Mouse (Mus musculus) neural tube, embryonic 15.5 days (tissue): ENCODE results near the gene Odf3b. TPM values are rescaled to one million over a fixed set of nuclear protein-coding genes. Genes with fewer than 3 reads are reported as not detected.
A peak's percentile ranks its signal among the peaks of the same experiment; 100 is the strongest.

Experiments used
- ATAC-seq: fragments of 200-750 bp; cut with Nextera tagmentation; 2 replicates; pipeline ENCODE4 v1.8.0; 2017; ENCODE audit warnings: mild to moderate bottlenecking, moderate TSS enrichment, moderate library complexity; ENCODE audit not compliant: low FRiP score
- H3K27ac ChIP-seq: fragments of 300-500 bp; sonication (generic); replicated peaks from 2 replicates; pipeline ENCODE4 v1.5.1; 2015; ENCODE audit warnings: mild to moderate bottlenecking, inconsistent platforms
- H3K27me3 ChIP-seq: fragments of 300-500 bp; sonication (generic); replicated peaks from 2 replicates; pipeline ENCODE4 v1.6.1; 2015; ENCODE audit warnings: inconsistent platforms
- H3K36me3 ChIP-seq: fragments of 300-500 bp; sonication (generic); 2 replicates; pipeline ENCODE4 v1.6.1; 2015; ENCODE audit warnings: inconsistent platforms
- H3K4me1 ChIP-seq: fragments of 300-500 bp; sonication (generic); 2 replicates; pipeline ENCODE4 v1.6.1; 2015; ENCODE audit warnings: inconsistent platforms
- H3K4me2 ChIP-seq: fragments of 300-500 bp; sonication (generic); 2 replicates; pipeline ENCODE4 v1.6.1; 2015; ENCODE audit warnings: inconsistent platforms, mild to moderate bottlenecking, moderate library complexity
- H3K4me3 ChIP-seq: fragments of 300-500 bp; sonication (generic); replicated peaks from 2 replicates; pipeline ENCODE4 v1.5.1; 2015; ENCODE audit warnings: mild to moderate bottlenecking, inconsistent platforms
- H3K9ac ChIP-seq: fragments of 300-500 bp; sonication (generic); replicated peaks from 2 replicates; pipeline ENCODE4 v1.6.1; 2015; ENCODE audit warnings: mild to moderate bottlenecking, inconsistent platforms
- H3K9me3 ChIP-seq: fragments of 300-500 bp; sonication (generic); replicated peaks from 2 replicates; pipeline ENCODE4 v1.6.1; 2016; ENCODE audit warnings: inconsistent platforms
- WGBS: fragments of 180-500 bp; shearing (Covaris S2); methylation state at CpG from one replicate; pipeline ENCODE4 v1.1.7; 2015; ENCODE audit warnings: mixed read lengths; 5-methylcytosine and 5-hydroxymethylcytosine counted together
- polyA plus RNA-seq: library from polyadenylated mRNA; unstranded; fragments of >200 nt; fragmentation: Nextera tagmentation; extraction: Ambion mirVana; gene quantifications from 2 replicates; pipeline ENCODE4 v1.2.1, GENCODE M21; 2015

Odf3b gene
- polyA plus RNA-seq, 1 experiment from 2014 or later: 2.4 TPM

DNA sequence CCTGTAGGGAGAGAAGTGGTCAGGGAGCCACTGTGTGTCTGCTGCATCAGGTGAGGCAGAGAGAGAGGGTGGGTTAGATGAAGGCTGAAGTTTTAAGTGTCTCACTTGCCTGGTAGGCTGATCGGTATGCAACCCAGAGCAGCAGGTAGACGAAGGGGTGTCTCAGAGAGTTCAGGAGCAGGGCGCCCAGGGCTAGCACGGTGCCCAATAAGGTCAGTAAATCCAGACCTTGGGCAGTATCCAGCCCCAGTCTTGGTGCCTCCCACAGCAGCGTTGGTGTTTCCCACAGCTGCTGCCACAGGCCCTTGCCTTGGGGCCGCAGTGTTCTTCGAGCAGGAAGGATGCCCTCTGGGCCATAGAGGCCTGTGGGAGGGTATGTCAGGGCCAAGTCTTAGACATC is 24.6 kb downstream of the Odf3b start:
- no peak overlapping the region for H3K27ac ChIP-seq
- no peaks in the 10 kb centered on the region for H3K9me3 ChIP-seq
- H3K4me2 ChIP-seq: peak overlapping the region; percentile 86
- H3K27me3 ChIP-seq: no peaks in the 10 kb centered on the region
- H3K36me3 ChIP-seq: peaks cover 35% of the 10 kb centered on the region
- H3K4me1 ChIP-seq: peaks cover 38% of the 10 kb centered on the region
- H3K4me3 ChIP-seq: peak overlapping the region; percentile 65
- peak overlapping the region; percentile 76 for H3K9ac ChIP-seq
- 81% methylated on average over 7 of the region's 7 CpGs for WGBS
- 0 out of 2 replicates have a peak, but pooled peaks have one; percentile 11 for ATAC-seq

DNA sequence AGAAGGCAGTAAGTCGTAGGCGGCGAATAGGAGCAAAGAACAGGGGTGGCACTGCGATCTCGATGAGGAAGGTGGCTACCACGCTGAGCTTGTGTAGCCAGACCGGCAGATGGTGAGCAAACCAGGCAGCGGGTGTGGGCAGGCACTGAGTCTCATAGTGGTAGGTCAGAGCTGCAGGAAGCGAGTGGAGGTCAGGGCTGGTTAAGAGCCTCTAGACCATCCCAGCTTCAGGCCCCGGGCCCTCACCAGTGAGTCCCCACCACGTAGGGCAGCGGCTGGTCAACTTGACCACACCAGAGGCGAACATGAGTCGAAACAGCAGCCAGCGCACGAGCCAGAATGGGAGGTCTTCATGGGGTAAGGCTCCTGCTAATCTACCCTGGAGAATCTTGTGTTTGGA is 25.2 kb downstream of the Odf3b start:
- peaks cover 35% of the 10 kb centered on the region for H3K36me3 ChIP-seq
- H3K27ac ChIP-seq: no peak overlapping the region
- H3K9me3 ChIP-seq: no peaks in the 10 kb centered on the region
- 95% methylated on average over 16 of the region's 16 CpGs for WGBS
- no peak overlapping the region for H3K4me3 ChIP-seq
- H3K4me2 ChIP-seq: no peak overlapping the region
- peaks cover 33% of the 10 kb centered on the region for H3K4me1 ChIP-seq
- H3K9ac ChIP-seq: no peak overlapping the region
- no peak for ATAC-seq
- H3K27me3 ChIP-seq: no peaks in the 10 kb centered on the region

DNA sequence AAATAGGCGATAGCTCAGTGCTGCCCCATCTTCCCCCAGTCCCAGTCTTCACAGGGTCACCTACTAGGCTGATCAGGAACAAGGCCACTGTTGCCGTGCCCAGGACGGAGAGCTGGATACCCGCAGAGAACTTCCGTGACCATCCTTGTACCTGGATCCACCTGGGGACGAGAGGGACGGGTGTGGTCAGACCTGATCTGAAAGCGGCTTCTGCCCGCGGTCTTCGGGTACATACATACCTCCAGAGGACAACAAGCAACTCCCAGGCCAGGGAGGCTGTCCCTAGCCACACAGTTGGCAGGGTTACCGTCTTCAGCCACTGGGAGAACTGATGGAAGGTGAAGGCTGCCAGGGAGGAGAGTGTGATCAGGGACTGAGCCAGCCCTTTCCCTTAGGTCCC is 26.3 kb downstream of the Odf3b start:
- peaks cover 28% of the 10 kb centered on the region for H3K4me1 ChIP-seq
- no peaks in the 10 kb centered on the region for H3K9me3 ChIP-seq
- WGBS: 96% methylated on average over 12 of the region's 12 CpGs
- H3K27ac ChIP-seq: no peak overlapping the region
- H3K36me3 ChIP-seq: peaks cover 35% of the 10 kb centered on the region
- no peak for ATAC-seq
- H3K27me3 ChIP-seq: no peaks in the 10 kb centered on the region
- no peak overlapping the region for H3K4me3 ChIP-seq
- H3K4me2 ChIP-seq: no peak overlapping the region
- H3K9ac ChIP-seq: no peak overlapping the region

DNA sequence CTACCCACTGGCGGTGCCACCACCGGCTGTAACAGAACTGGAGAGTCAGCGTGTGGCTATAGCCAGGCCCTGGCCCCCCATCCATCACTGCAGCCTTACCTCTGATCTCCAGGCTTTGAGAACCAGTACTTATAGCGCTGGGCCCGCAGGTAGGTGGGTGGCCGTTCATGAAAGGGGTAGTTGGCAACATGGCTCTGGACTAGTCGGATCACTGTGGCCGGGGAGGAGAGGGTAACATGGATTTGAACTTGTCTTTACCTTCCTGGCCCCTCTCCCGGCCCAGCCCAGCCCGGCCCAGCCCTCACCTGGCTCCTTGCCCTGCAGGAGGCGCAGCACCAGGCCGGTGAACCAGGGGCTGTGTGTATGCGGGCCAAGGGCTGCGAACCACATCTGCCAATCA is 27.0 kb downstream of the Odf3b start:
- ATAC-seq: no peak
- Histone ChIP-seq H3K36me3 (peaks cover 35% of the 10 kb centered on the region), H3K4me2 (no peak overlapping the region), H3K9ac (no peak overlapping the region), H3K4me3 (no peak overlapping the region), H3K4me1 (peaks cover 21% of the 10 kb centered on the region), H3K27ac (no peak overlapping the region), H3K27me3 (no peaks in the 10 kb centered on the region), H3K9me3 (no peaks in the 10 kb centered on the region)
- 95% methylated on average over 14 of the region's 14 CpGs for WGBS

DNA sequence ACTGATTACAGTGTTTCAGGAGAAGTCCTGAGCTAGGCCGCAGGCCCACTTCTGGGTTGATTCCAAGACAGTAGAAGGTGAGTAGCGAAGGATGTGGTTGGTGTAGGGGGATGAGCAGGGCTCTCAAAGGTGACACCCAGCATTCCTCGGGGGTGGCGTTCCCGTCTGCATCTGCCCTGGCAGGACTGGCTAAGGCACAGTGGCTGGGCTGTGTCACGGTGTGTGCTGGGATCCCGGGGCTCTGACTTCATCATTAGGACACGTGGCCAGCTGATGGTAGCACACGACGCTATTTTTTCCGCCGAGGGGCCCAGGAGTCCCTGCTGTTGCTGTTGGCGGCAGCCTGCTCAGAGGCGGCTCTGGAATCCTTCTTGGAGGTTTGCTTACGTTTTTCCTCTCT is 27.8 kb downstream of the Odf3b start:
- H3K27me3 ChIP-seq: no peaks in the 10 kb centered on the region
- H3K9me3 ChIP-seq: no peaks in the 10 kb centered on the region
- ATAC-seq: no peak
- no peak overlapping the region for H3K4me2 ChIP-seq
- H3K4me1 ChIP-seq: peaks cover 13% of the 10 kb centered on the region
- no peak overlapping the region for H3K4me3 ChIP-seq
- 92% methylated on average over 15 of the region's 15 CpGs for WGBS
- no peak overlapping the region for H3K27ac ChIP-seq
- no peak overlapping the region for H3K9ac ChIP-seq
- H3K36me3 ChIP-seq: peaks cover 35% of the 10 kb centered on the region

DNA sequence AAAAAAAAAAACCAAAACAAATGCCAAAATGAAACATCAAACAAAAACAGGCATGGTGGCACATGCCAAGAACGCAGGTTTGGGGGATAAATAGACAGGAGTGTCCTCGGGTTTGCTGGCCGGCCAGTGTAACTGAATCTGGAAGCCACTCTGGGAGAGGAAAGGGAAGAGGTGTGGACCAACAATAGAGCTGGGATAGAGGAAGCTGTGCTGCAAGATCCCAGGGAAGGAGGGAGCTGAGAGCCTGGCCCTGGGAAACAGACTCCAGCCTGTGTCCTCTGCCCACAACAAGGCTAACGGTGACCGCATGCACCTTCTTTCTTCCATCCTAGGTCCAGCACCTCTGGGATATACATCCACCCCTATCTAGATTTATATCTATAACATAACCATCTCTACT is 28.6 kb downstream of the Odf3b start:
- 88% methylated on average over 5 of the region's 5 CpGs for WGBS
- no peaks in the 10 kb centered on the region for H3K27me3 ChIP-seq
- H3K27ac ChIP-seq: no peak overlapping the region
- no peak overlapping the region for H3K4me2 ChIP-seq
- H3K36me3 ChIP-seq: peaks cover 35% of the 10 kb centered on the region
- H3K9ac ChIP-seq: no peak overlapping the region
- no peak for ATAC-seq
- H3K9me3 ChIP-seq: no peaks in the 10 kb centered on the region
- H3K4me1 ChIP-seq: peaks cover 12% of the 10 kb centered on the region
- no peak overlapping the region for H3K4me3 ChIP-seq

DNA sequence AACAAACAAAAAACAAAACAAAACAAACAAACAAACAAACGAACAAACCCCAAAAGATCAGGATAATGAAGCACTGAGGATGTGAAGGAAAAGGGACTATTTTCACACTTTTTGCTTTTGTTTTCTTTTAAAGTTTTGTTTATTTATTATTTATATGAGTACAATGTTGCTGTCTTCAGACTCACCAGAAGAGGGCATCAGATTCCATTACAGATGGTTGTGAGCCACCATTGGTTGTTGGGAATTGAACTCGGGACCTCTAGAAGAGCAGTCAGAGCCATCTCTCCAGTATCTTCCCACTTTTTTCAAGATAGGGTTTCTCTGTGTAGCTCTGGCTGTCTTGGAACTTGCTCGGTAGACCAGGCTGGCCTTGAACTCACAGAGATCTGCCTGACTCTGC is 35.8 kb downstream of the Odf3b start:
- 92% methylated on average over 3 of the region's 3 CpGs for WGBS
- Histone ChIP-seq H3K36me3 (no peaks in the 10 kb centered on the region), H3K4me1 (no peaks in the 10 kb centered on the region), H3K9ac (no peak overlapping the region), H3K4me2 (no peak overlapping the region), H3K9me3 (no peaks in the 10 kb centered on the region), H3K4me3 (no peak overlapping the region), H3K27ac (no peak overlapping the region), H3K27me3 (no peaks in the 10 kb centered on the region)
- no peak for ATAC-seq

DNA sequence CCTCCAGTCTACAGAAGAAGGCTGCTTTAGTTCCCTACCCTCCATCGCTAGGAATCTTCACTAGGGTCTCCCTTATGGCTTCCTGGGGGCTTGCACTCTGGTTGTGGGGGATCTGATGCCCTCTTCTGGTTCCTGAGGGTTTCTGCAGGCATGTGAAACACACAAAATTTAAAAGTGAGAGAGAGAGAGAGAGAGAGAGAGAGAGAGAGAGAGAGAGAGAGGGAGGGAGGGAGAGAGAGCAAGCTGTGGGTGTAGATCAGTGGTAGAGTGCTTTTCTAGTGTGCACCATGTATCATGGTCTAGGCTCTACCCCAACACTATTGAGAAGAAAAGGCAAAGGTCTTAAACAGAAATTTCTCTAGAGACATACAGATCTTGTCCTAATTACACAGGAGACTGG is 37.4 kb downstream of the Odf3b start:
- Histone ChIP-seq H3K4me3 (no peak overlapping the region), H3K27ac (no peak overlapping the region), H3K36me3 (no peaks in the 10 kb centered on the region), H3K4me2 (no peak overlapping the region), H3K4me1 (no peaks in the 10 kb centered on the region), H3K27me3 (no peaks in the 10 kb centered on the region), H3K9me3 (no peaks in the 10 kb centered on the region), H3K9ac (no peak overlapping the region)
- WGBS: 37% methylated on average over 1 of the region's 1 CpGs
- no peak for ATAC-seq

DNA sequence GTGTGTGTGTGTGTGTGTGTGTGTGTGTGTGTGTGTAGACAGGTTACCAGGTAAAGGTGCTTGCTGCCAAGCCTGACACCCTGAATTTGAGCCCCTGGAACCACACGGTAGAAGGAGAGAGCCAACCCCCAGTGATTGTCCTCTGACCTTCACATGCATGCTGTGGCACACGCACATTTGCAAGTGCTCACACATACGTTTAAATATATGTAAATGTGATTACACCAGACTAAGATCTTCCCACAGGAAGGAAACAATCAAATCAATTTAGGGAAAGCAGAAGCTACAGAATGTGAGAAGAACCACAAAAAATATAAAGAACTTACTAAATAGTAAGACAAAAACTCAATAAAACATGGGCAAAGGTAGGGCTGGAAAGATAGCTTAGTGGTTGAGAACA is 38.9 kb downstream of the Odf3b start:
- Histone ChIP-seq H3K9me3 (no peaks in the 10 kb centered on the region), H3K27me3 (no peaks in the 10 kb centered on the region), H3K36me3 (no peaks in the 10 kb centered on the region), H3K27ac (no peak overlapping the region), H3K4me1 (no peaks in the 10 kb centered on the region), H3K4me2 (no peak overlapping the region), H3K4me3 (no peak overlapping the region), H3K9ac (no peak overlapping the region)
- ATAC-seq: no peak
- WGBS: 82% methylated on average over 3 of the region's 3 CpGs

DNA sequence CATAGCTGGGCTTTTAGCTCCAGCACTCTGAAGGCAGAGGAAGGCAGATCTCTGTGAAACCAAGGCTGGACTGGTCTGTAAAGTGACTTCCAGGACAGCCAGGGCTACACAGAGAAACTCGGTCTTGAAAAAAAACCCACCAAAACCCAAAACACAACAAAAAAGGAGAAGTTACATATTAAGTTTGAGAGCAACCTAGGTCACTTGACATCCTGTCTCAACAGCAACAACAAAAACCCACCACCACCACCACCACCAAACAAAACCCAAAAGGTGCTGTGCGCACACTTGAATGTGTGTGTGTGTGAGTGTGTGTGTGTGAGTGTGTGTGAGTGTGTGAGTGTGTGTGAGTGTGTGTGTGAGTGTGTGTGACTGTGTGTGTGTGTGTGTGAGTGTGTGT is 39.4 kb downstream of the Odf3b start:
- H3K9me3 ChIP-seq: no peaks in the 10 kb centered on the region
- H3K27me3 ChIP-seq: no peaks in the 10 kb centered on the region
- WGBS: 94% methylated on average over 2 of the region's 2 CpGs
- H3K4me3 ChIP-seq: no peak overlapping the region
- ATAC-seq: no peak
- no peaks in the 10 kb centered on the region for H3K36me3 ChIP-seq
- no peak overlapping the region for H3K27ac ChIP-seq
- no peaks in the 10 kb centered on the region for H3K4me1 ChIP-seq
- H3K9ac ChIP-seq: no peak overlapping the region
- no peak overlapping the region for H3K4me2 ChIP-seq

DNA sequence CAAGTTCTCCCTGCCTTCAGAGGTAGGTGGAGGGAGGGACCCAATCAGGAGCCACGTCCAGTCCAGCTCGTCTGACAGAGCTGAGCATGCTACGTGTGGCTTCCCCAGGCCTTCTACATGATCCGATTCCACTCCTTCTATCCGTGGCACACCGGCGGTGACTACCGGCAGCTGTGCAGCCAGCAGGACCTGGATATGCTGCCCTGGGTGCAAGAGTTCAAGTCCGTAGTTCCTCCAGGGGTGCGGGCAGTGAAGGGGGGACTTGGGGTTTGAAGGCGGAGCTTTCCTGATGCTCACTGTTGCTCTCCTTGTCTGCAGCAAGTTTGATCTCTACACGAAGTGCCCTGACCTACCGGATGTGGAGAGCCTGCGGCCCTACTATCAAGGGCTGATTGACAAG is 42.7 kb downstream of the Odf3b start:
- no peak for ATAC-seq
- no peaks in the 10 kb centered on the region for H3K27me3 ChIP-seq
- no peak overlapping the region for H3K9ac ChIP-seq
- no peak overlapping the region for H3K4me2 ChIP-seq
- H3K36me3 ChIP-seq: no peaks in the 10 kb centered on the region
- H3K4me1 ChIP-seq: no peaks in the 10 kb centered on the region
- H3K27ac ChIP-seq: no peak overlapping the region
- no peak overlapping the region for H3K4me3 ChIP-seq
- H3K9me3 ChIP-seq: no peaks in the 10 kb centered on the region
- 90% methylated on average over 14 of the region's 14 CpGs for WGBS

DNA sequence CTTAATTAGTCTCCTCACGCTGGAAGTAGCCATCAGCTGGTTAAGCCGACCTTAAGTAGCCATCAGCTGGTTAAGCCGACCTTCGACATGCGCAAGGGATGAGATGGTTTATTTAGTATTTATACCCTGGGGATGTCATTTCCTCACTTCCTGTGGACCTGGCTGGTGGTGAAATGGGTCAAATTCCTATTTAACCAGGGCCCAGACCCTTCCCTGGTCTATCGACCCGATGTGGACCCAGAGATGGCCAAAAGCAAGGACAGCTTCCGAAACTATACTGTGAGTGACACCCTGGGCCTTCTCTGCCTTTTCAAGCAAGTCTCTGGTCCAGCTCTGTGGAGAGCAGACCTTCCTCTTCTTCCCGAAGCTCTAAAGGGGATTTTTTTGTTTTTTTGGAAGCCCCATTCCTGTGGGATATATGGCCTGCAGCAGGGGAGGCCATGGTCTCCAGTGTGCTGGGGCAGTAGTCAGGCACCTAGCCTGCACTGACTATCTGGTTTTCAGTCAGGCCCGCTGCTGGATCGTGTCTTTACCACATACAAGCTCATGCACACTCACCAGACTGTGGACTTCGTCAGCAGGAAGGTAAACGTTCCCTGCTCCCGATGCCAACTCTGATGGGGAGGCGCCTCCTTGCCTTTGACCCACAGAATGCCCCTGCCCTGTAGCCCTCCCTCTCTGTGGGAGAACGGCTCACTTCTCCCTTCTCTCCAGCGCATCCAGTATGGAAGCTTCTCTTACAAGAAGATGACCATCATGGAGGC is 44.1 kb downstream of the Odf3b start:
- Histone ChIP-seq H3K4me1 (no peaks in the 10 kb centered on the region), H3K4me3 (no peak overlapping the region), H3K36me3 (no peaks in the 10 kb centered on the region), H3K27me3 (no peaks in the 10 kb centered on the region), H3K9me3 (no peaks in the 10 kb centered on the region), H3K27ac (no peak overlapping the region), H3K9ac (no peak overlapping the region), H3K4me2 (no peak overlapping the region)
- WGBS: 88% methylated on average over 17 of the region's 17 CpGs
- ATAC-seq: no peak
